Mouse (Mus musculus) ES-E14 (cell line): ENCODE measurements around the gene Abcc10. TPM values are rescaled to one million over a fixed set of nuclear protein-coding genes. Genes with fewer than 3 reads are reported as not detected.

ENCODE experiments used
- DNase-seq: peaks from one replicate; pipeline ENCODE4 v3.0.0-alpha.2; 2013; ENCODE audit warnings: low read depth, low spot score
- H3K27ac ChIP-seq: 2 replicates; pipeline ENCODE4 v1.5.1; 2012; ENCODE audit warnings: low read depth, mild to moderate bottlenecking, low read length, moderate library complexity, mixed read lengths; ENCODE audit not compliant: poor library complexity, insufficient read depth, severe bottlenecking
- H3K36me3 ChIP-seq: 2 replicates; pipeline ENCODE4 v1.6.1; 2012; ENCODE audit warnings: mild to moderate bottlenecking, low read length, moderate library complexity, mixed read lengths; ENCODE audit not compliant: control insufficient read depth, poor library complexity, insufficient read depth, severe bottlenecking
- H3K4me1 ChIP-seq, 2 experiments: fragments of 150-350 bp in 1 of 2; sonication (generic) in 1 of 2; 2 replicates each; pipeline ENCODE4 v1.6.1; 2012; ENCODE audit warnings: low read length in 2 of 2, mild to moderate bottlenecking in 1 of 2, mixed read lengths in 1 of 2; ENCODE audit not compliant: control insufficient read depth in 2 of 2, insufficient read depth in 2 of 2, poor library complexity in 1 of 2
- H3K4me3 ChIP-seq, 2 experiments: fragments of 150-350 bp in 1 of 2; sonication (generic) in 1 of 2; 2 replicates each; pipeline ENCODE4 v1.5.1; 2012; ENCODE audit warnings: low read length in 2 of 2, low read depth in 1 of 2, mild to moderate bottlenecking in 1 of 2, mixed read lengths in 1 of 2; ENCODE audit not compliant: insufficient read depth in 1 of 2, poor library complexity in 1 of 2, severe bottlenecking in 1 of 2
- H3K9ac ChIP-seq: 2 replicates; pipeline ENCODE4 v1.6.1; 2012; ENCODE audit warnings: low read depth, mild to moderate bottlenecking, low read length, mixed read lengths; ENCODE audit not compliant: poor library complexity, insufficient read depth, severe bottlenecking
- H3K9me3 ChIP-seq: fragments of 150-350 bp; sonication (generic); 2 replicates; pipeline ENCODE4 v1.6.1; 2012; ENCODE audit warnings: low read depth, mild to moderate bottlenecking, low read length; ENCODE audit not compliant: control insufficient read depth, insufficient read depth
- CHD2 ChIP-seq: IDR thresholded peaks from 2 replicates; pipeline ENCODE4 v1.6.1; 2014; ENCODE audit warnings: mild to moderate bottlenecking, low read depth, low read length, inconsistent platforms
- HCFC1 ChIP-seq: IDR thresholded peaks from 2 replicates; pipeline ENCODE4 v1.6.1; 2012; ENCODE audit warnings: low read length, inconsistent platforms, borderline replicate concordance; ENCODE audit not compliant: insufficient read depth
- MAFK ChIP-seq: IDR thresholded peaks from 2 replicates; pipeline ENCODE4 v1.6.1; 2014; ENCODE audit warnings: mild to moderate bottlenecking, low read depth, low read length, inconsistent platforms; ENCODE audit not compliant: insufficient read depth
- ZC3H11A ChIP-seq: IDR thresholded peaks from 2 replicates; pipeline ENCODE4 v1.6.1; 2012; ENCODE audit warnings: low read depth, mild to moderate bottlenecking, inconsistent platforms, low read length, borderline replicate concordance
- ZNF384 ChIP-seq: IDR thresholded peaks from 2 replicates; pipeline ENCODE4 v1.6.1; 2012; ENCODE audit warnings: low read depth, low read length, inconsistent platforms
- in situ Hi-C, 2 experiments: fragments of 600-800 bp; cut with MboI; formaldehyde crosslinking; loops; one replicate each; pipeline ENCODE4 v1.15.1; 2025; ENCODE audit warnings: low sequenced_read_pairs in 2 of 2, inconsistent platforms in 1 of 2; ENCODE audit not compliant: unreplicated experiment in 2 of 2
- total RNA-seq: library from RNA; depleted of rRNA; stranded (reverse); fragments of 300-350 nt; gene quantifications from 2 replicates; pipeline ENCODE4 v1.2.3, GENCODE M21; 2012

Gene Abcc10
- total RNA-seq, 1 experiment = 17.2 TPM

GRCm38 (mm10) chr17:46336475-46336874, 8.3 kb upstream of the Abcc10 start:
- Histone ChIP-seq H3K36me3 (no peaks in the 10 kb centered on the region), H3K9ac (no peak overlapping the region), H3K4me3 (no peak overlapping the region), H3K9me3 (no peaks in the 10 kb centered on the region), H3K27ac (no peak overlapping the region), H3K4me1 (no peaks in the 10 kb centered on the region)
- no peak for DNase-seq
- in situ Hi-C loops = no loop called here
- TF ChIP-seq HCFC1 = no peak
- TF ChIP-seq ZC3H11A = peak; percentile 44; the same call in 1 of the 2 replicates
- no peak for TF ChIP-seq CHD2
- no peak for TF ChIP-seq MAFK
- TF ChIP-seq ZNF384 = 0 out of 2 replicates have a peak, but pooled peaks have one; percentile 30

DNA sequence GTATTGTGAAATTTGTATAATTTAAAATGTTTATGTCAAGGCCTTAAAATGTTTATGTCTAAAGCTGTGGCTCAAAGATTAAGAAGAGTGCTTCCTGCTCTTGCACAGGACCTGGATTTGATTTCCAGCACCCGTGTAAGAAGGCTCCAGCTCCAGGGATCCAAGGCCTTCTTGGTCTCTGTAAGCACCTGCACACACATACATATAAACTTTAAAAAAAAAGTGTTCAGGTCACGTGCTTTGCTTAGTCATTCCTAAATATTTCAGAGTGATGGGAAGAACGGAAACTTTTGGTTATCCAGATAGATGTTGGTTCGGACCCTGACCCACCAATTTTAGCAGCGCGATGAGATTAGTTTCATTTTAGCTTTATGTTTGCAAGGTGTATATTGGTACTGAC, 571 bp upstream of the Abcc10 start:
- in situ Hi-C loops = no loop called here
- no peak overlapping the region for H3K9ac ChIP-seq
- DNase-seq = no peak
- peaks cover 0 to 2% of the 10 kb centered on the region in 2 experiments; a peak in 1 of 4 replicates for H3K4me1 ChIP-seq
- H3K27ac ChIP-seq = no peak overlapping the region; the same call in 1 of the 2 replicates
- H3K36me3 ChIP-seq = peaks cover 4% of the 10 kb centered on the region; the same call in 1 of the 2 replicates
- no peaks in the 10 kb centered on the region for H3K9me3 ChIP-seq
- TF ChIP-seq HCFC1 (no peak), ZC3H11A (no peak), CHD2 (no peak), MAFK (no peak), ZNF384 (no peak)
- peak overlapping the region in 1 of 2 experiments; percentile 81; a peak in 2 of 4 replicates for H3K4me3 ChIP-seq

DNA sequence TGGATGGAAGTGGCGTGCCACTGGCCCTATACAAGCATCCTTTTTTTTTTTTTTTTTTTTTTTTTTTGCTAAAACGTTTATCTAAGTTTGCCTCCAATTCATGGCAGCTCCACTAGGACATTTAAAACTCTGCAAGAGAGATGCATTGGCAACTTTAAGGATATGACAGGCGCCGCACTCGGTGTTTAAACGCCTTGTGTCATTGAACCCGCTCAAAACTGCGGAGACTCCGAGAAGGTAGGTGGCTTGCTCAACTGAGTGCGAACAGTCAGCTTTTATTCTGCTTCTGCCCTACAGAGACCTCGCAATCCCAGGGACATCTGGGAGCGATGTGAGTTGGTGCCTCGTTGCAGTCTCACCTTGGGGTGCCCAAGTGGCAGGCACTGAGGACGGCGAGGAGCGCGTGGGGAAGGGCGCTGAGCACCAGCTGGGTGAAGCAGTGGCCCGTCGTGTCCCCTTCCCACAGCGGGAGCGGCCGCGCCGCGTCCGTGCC, 693 bp downstream of the Abcc10 start:
- no peak for DNase-seq
- in situ Hi-C loops = no loop called here
- TF ChIP-seq HCFC1 = no peak
- TF ChIP-seq ZNF384 = peak; percentile 66; the same call in 1 of the 2 replicates
- H3K27ac ChIP-seq = 0 out of 2 replicates have a peak overlapping the region, but pooled peaks have one; percentile 2
- no peaks in the 10 kb centered on the region for H3K9me3 ChIP-seq
- H3K4me3 ChIP-seq = peak overlapping the region; percentile 81
- peaks cover 10% of the 10 kb centered on the region; the same call in 1 of the 2 replicates for H3K36me3 ChIP-seq
- peak overlapping the region; percentile 85 for H3K9ac ChIP-seq
- peaks cover 0 to 2% of the 10 kb centered on the region in 2 experiments; a peak in 1 of 4 replicates for H3K4me1 ChIP-seq

DNA sequence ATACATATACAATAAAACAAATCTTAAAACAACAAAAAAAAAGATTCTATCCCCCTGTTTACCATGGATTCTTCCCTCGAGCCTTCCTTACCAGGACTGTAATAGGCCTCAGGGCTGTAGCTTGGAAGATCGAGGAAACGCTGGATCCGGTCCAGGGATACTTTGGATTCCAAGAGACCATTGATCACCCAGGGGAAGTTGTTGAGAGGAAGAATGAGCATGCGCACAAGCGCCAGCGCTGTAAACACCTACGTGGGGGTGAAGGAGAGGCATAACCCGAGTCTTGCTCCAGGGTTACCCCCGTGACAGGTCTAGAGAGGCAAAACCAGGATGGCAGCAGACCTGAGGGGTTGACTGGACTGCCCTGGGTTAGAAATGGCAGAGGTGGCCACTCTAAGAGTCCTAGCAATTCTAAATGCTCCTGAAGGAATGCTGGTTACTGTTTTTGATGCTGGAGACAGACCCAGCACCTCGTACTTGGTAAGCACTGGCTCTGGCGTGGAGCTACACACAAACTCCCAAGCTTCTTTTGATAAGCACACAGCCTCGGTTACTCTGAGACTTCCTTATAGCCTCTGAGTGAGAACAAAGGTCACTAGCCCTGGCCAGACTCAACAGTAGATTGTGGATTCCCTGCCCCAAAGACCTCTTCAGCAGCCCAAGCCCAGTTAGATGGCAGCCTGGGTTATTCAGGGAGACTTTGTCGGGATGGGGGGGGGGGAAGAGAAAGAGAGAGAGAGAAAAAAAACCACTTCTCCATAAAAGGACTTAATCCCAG, 5.9 kb downstream of the Abcc10 start:
- Histone ChIP-seq H3K27ac (no peak overlapping the region), H3K9me3 (no peaks in the 10 kb centered on the region), H3K4me3 (no peak overlapping the region), H3K4me1 (0 out of 4 replicates have a peak, but pooled peaks cover 0 to 2% of the 10 kb centered on the region in 2 experiments), H3K36me3 (peaks cover 10% of the 10 kb centered on the region; the same call in 1 of the 2 replicates), H3K9ac (no peak overlapping the region)
- TF ChIP-seq CHD2 = no peak
- no peak for TF ChIP-seq HCFC1
- TF ChIP-seq ZC3H11A = no peak
- no peak for TF ChIP-seq MAFK
- no peak for TF ChIP-seq ZNF384
- DNase-seq = no peak
- in situ Hi-C loops = no loop called here
